Mouse (Mus musculus): ENCODE measurements around the gene Hdhd3.

The Hdhd3 gene

GRCm38 (mm10) chr4:62472071-62472470, 31.2 kb downstream of the Hdhd3 start:
- DNase-seq = no peak

- peak; percentile 68 for DNase-seq
These were observed 32.6 kb downstream of the Hdhd3 start, which contains the start of gene Wdr31 for GRCm38 (mm10) chr4:62470598-62471051. Gene Wdr31 (minus strand): TSS chr4:62470896.

- DNase-seq = no peak
These were observed 35.1 kb downstream of the Hdhd3 start for GRCm38 (mm10) chr4:62468158-62468557.

- DNase-seq = peak; percentile 42
These were observed 40.1 kb downstream of the Hdhd3 start for GRCm38 (mm10) chr4:62463124-62463523.

DNA sequence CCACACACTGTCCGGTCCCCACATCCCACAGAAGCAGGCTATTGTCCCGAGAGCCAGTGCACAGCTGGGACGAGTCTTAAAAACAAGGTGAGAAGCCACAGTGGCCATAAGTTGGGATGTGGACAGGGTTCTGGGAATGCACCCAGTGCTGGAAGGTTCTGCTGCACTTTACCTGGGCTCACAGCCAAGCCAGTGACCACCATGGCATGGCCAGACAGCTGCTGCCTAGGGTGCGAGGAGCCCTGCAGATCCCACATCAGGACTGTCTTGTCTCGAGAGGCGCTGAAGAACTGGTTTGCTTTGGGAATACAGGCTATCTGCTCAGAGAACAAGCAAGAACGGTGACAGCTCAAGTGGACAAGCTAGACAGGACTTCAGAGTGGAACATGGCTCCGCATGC, 42.9 kb downstream of the Hdhd3 start:
- DNase-seq = no peak

- no peak for DNase-seq
These were observed 44.2 kb downstream of the Hdhd3 start for GRCm38 (mm10) chr4:62459081-62459480.

GRCm38 (mm10) chr4:62454995-62455394, 48.3 kb downstream of the Hdhd3 start:
- peak; percentile 30 for DNase-seq

Measured in kidney, adult 11 months (tissue).